8 mouse cellular contexts compared by ENCODE assay signal in the genomic region with DNA sequence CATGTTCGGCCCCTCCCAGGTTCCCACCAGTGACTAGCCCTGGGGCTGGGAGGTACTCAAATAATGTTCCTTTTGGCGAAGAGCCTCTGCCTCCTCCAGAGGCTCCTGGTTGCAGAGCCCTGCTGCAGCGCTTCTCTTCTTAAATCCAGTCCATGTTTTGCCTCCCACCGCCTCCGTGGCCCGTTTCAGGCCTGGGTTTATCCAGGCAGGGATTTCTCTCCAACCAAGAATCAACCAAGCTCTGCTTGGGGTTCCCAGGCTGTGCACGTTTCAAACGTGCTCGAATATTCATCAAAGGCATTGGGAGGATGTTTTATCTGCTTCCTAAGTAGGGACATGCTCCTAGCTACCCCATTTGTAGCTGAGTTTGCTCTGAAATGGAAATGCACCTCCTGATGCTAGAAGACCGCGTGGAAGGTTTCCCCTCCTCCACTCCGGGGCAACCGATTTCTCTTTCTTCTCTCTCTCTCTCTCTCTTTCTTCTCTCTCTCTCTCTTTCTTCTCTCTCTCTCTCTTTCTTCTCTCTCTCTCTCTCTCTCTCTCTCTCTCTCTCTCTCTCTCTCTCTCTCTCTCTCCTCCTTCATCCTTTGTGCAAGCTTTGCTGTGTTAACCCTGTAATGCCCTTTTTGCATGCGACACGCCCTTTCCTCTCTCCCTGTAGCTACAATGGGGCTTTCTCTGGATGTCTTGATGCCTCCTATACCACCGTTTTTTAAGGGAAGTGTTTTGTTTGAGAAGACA. TPM values are rescaled to one million over a fixed set of nuclear protein-coding genes. Genes with fewer than 3 reads are reported as not detected.
A peak's percentile ranks its signal among the peaks of the same experiment; 100 is the strongest.
DNase-seq lines count a peak whose midpoint lies in the region; ATAC-seq and TF ChIP-seq lines count a peak whose summit lies in the region.

No protein-coding gene starts in this region.

- H3K36me3 ChIP-seq in forebrain, embryonic 12.5 days (replicated peaks), result no peaks in the 10 kb centered on the region
- no peaks in the 10 kb centered on the region for H3K36me3 ChIP-seq in heart, postnatal 0 days (replicated peaks; ENCODE audit: control insufficient read depth, insufficient read depth, low read length)
- H3K36me3 ChIP-seq in liver, embryonic 16.5 days (ENCODE audit: control insufficient read depth, insufficient read depth), result no peaks in the 10 kb centered on the region
- no peaks in the 10 kb centered on the region for H3K36me3 ChIP-seq in neural tube, embryonic 13.5 days
- no peaks in the 10 kb centered on the region for H3K36me3 ChIP-seq in testis, adult 2 months (ENCODE audit: control insufficient read depth, insufficient read depth, low read length)

- peak; percentile 84 for DNase-seq in heart, postnatal 0 days (ENCODE audit: low spot score)
- peak; percentile 89 to 92 for DNase-seq in kidney, postnatal 4 days

- no peak for TF ChIP-seq EP300 in heart, postnatal 0 days (IDR thresholded peaks at IDR 0.05; ENCODE audit: low read depth)

- ATAC-seq in CD4-positive, CD25-positive, alpha-beta regulatory T cell, adult 4 months, result peak; percentile 96
- ATAC-seq in forebrain, embryonic 12.5 days (ENCODE audit: low FRiP score), result peak; percentile 92
- peak; percentile 88 for ATAC-seq in heart, postnatal 0 days (ENCODE audit: insufficient read depth, low read depth)
- peak; percentile 75 for ATAC-seq in liver, embryonic 16.5 days (ENCODE audit: low read depth)
- ATAC-seq in neural tube, embryonic 13.5 days (ENCODE audit: low read depth), result peak; percentile 95

- H3K27ac ChIP-seq in brown adipose tissue, adult 24 weeks (replicated peaks; ENCODE audit: low read depth, low read length), result no peak overlapping the region
- H3K27ac ChIP-seq in forebrain, embryonic 12.5 days, result peak overlapping the region; percentile 98
- peak overlapping the region; percentile 24 for H3K27ac ChIP-seq in heart, postnatal 0 days (ENCODE audit: low read depth)
- no peak overlapping the region for H3K27ac ChIP-seq in liver, embryonic 16.5 days (ENCODE audit: low read length)
- H3K27ac ChIP-seq in neural tube, embryonic 13.5 days (replicated peaks), result peak overlapping the region; percentile 98
- no peak overlapping the region for H3K27ac ChIP-seq in testis, adult 2 months (ENCODE audit: control insufficient read depth, insufficient read depth, low read depth, low read length)

- H3K4me2 ChIP-seq in forebrain, embryonic 12.5 days, result peak overlapping the region; percentile 55
- peak overlapping the region; percentile 58 for H3K4me2 ChIP-seq in heart, postnatal 0 days (ENCODE audit: low read depth, low read length)
- peak overlapping the region; percentile 40 for H3K4me2 ChIP-seq in liver, embryonic 16.5 days (ENCODE audit: low read depth, low read length)
- H3K4me2 ChIP-seq in neural tube, embryonic 13.5 days, result peak overlapping the region; percentile 62

- peak overlapping the region; percentile 52 for H3K9ac ChIP-seq in forebrain, embryonic 12.5 days
- 0 out of 2 replicates have a peak overlapping the region, but pooled peaks have one; percentile 12 for H3K9ac ChIP-seq in heart, postnatal 0 days (replicated peaks; ENCODE audit: low read depth, low read length)
- no peak overlapping the region for H3K9ac ChIP-seq in liver, embryonic 16.5 days (ENCODE audit: low read depth, low read length)
- H3K9ac ChIP-seq in neural tube, embryonic 13.5 days, result peak overlapping the region; percentile 77

- no peak for TF ChIP-seq CTCF in heart, postnatal 0 days (IDR thresholded peaks at IDR 0.05; ENCODE audit: low read depth)
- no peak for TF ChIP-seq CTCF in testis, adult 2 months (IDR thresholded peaks at IDR 0.05; ENCODE audit: control insufficient read depth, insufficient read depth, insufficient replicate concordance, low read depth, low read length)

- TF ChIP-seq POLR2A in testis, adult 2 months (IDR thresholded peaks at IDR 0.05; ENCODE audit: control insufficient read depth, low read depth, low read length), result no peak

- peak overlapping the region; percentile 89 for H3K4me3 ChIP-seq in brown adipose tissue, adult 24 weeks (ENCODE audit: insufficient read depth, low read depth, low read length)
- H3K4me3 ChIP-seq in forebrain, embryonic 12.5 days (replicated peaks), result peak overlapping the region; percentile 37
- peak overlapping the region; percentile 53 for H3K4me3 ChIP-seq in heart, postnatal 0 days (ENCODE audit: low read depth, low read length)
- peak overlapping the region; percentile 49 for H3K4me3 ChIP-seq in liver, embryonic 16.5 days (ENCODE audit: low read depth, low read length)
- H3K4me3 ChIP-seq in neural tube, embryonic 13.5 days, result peak overlapping the region; percentile 49
- peak overlapping the region; percentile 82 for H3K4me3 ChIP-seq in testis, adult 2 months (ENCODE audit: control insufficient read depth, low read depth, low read length)

- H3K9me3 ChIP-seq in forebrain, embryonic 12.5 days, result peaks cover 5% of the 10 kb centered on the region; the same call in 1 of the 2 replicates
- H3K9me3 ChIP-seq in heart, postnatal 0 days (replicated peaks; ENCODE audit: control insufficient read depth, low read length), result no peaks in the 10 kb centered on the region
- no peaks in the 10 kb centered on the region for H3K9me3 ChIP-seq in liver, embryonic 16.5 days (replicated peaks; ENCODE audit: control insufficient read depth, low read length)
- 0 out of 2 replicates have a peak, but pooled peaks cover 4% of the 10 kb centered on the region for H3K9me3 ChIP-seq in neural tube, embryonic 13.5 days

- under 1% methylated on average over 16 of the region's 16 CpGs for WGBS in forebrain, embryonic 12.5 days
- 1% methylated on average over 16 of the region's 16 CpGs for WGBS in heart, postnatal 0 days
- WGBS in liver, embryonic 16.5 days (ENCODE audit: insufficient replicate concordance), result 1% methylated on average over 16 of the region's 16 CpGs
- WGBS in neural tube, embryonic 13.5 days, result under 1% methylated on average over 16 of the region's 16 CpGs

- no peaks in the 10 kb centered on the region for H3K4me1 ChIP-seq in brown adipose tissue, adult 24 weeks (ENCODE audit: control insufficient read depth, insufficient read depth, insufficient read length, low read length)
- H3K4me1 ChIP-seq in forebrain, embryonic 12.5 days, result peaks cover 32% of the 10 kb centered on the region
- H3K4me1 ChIP-seq in heart, postnatal 0 days (ENCODE audit: control insufficient read depth, insufficient read depth), result 0 out of 2 replicates have a peak, but pooled peaks cover 5% of the 10 kb centered on the region
- H3K4me1 ChIP-seq in liver, embryonic 16.5 days (ENCODE audit: control insufficient read depth, low read depth, low read length), result no peaks in the 10 kb centered on the region; the same call in 1 of the 2 replicates
- peaks cover 28% of the 10 kb centered on the region for H3K4me1 ChIP-seq in neural tube, embryonic 13.5 days (replicated peaks)
- H3K4me1 ChIP-seq in testis, adult 2 months (ENCODE audit: control insufficient read depth, insufficient read depth, low read length), result peaks cover 8% of the 10 kb centered on the region

- no peaks in the 10 kb centered on the region for H3K27me3 ChIP-seq in forebrain, embryonic 12.5 days
- no peaks in the 10 kb centered on the region for H3K27me3 ChIP-seq in heart, postnatal 0 days (ENCODE audit: control insufficient read depth, insufficient read depth, low read length)
- H3K27me3 ChIP-seq in liver, embryonic 16.5 days (ENCODE audit: control insufficient read depth, insufficient read depth, low read depth, low read length), result no peaks in the 10 kb centered on the region
- H3K27me3 ChIP-seq in neural tube, embryonic 13.5 days, result no peaks in the 10 kb centered on the region
- no peaks in the 10 kb centered on the region for H3K27me3 ChIP-seq in testis, adult 2 months (ENCODE audit: control insufficient read depth, insufficient read depth, low read length)

RNA-seq across cellular contexts. Expression of gene Gm815, which starts 40.2 kb away (rescaled TPM):
- not detected for polyA plus RNA-seq in CD4-positive, CD25-positive, alpha-beta regulatory T cell, adult 4 months (2017; shearing (Covaris generic))
- polyA plus RNA-seq in brown adipose tissue, adult 24 weeks (2012; ENCODE audit: insufficient read depth, insufficient read length, missing spikeins), result not detected in 2 replicates
- polyA plus RNA-seq in forebrain, embryonic 12.5 days (2016; fragmentation: Nextera tagmentation; extraction: Ambion mirVana), result not detected in 2 replicates
- not detected in 2 replicates for total RNA-seq in heart, postnatal 0 days (2014; rRNA removed; ENCODE audit: low replicate concordance)
- not detected in 2 replicates for polyA plus RNA-seq in heart, postnatal 0 days (2015; fragmentation: Nextera tagmentation; extraction: Ambion mirVana)
- polyA plus RNA-seq in liver, embryonic 16.5 days (2015; fragmentation: Nextera tagmentation; extraction: Ambion mirVana), result not detected in 2 replicates
- not detected in 2 replicates for polyA plus RNA-seq in neural tube, embryonic 13.5 days (2015; fragmentation: Nextera tagmentation; extraction: Ambion mirVana)
- polyA plus RNA-seq in testis, adult 2 months (2012; rRNA removed), result not detected in 2 replicates

Comparison
In these comparisons a context has a peak if more than half of its experiments do, and no peak if none do; other contexts are left out.
1. H3K27ac ChIP-seq: peak in forebrain, embryonic 12.5 days (single experiment), heart, postnatal 0 days (single experiment) and neural tube, embryonic 13.5 days (single experiment); none in brown adipose tissue, adult 24 weeks (single experiment), liver, embryonic 16.5 days (single experiment) and testis, adult 2 months (single experiment).
2. H3K4me3 ChIP-seq: peak in every context shown above with its lines; median percentile 89 in brown adipose tissue, adult 24 weeks; 82 in testis, adult 2 months; 53 in heart, postnatal 0 days; 49 in liver, embryonic 16.5 days; 49 in neural tube, embryonic 13.5 days; 37 in forebrain, embryonic 12.5 days.
3. Peak in every context shown above with its lines, with median percentiles within 50 percentile points of each other: ATAC-seq and H3K4me2 ChIP-seq.